Mouse (Mus musculus) olfactory bulb, adult 2 months (tissue): ENCODE measurements around the gene Dnal4.

Experiments used
- CTCF ChIP-seq: fragments of 200-500 bp; IDR thresholded peaks from 2 replicates; pipeline ENCODE4 v1.5.1; 2012; ENCODE audit warnings: low read depth, mild to moderate bottlenecking, low read length, moderate library complexity; ENCODE audit not compliant: insufficient read depth
- POLR2A ChIP-seq: fragments of 200-500 bp; IDR thresholded peaks from 2 replicates; pipeline ENCODE4 v1.6.1; 2012; ENCODE audit warnings: mild to moderate bottlenecking, low read depth, low read length, moderate library complexity; ENCODE audit not compliant: insufficient read depth

GRCm38 (mm10) chr15:79801646-79802045 is 24.0 kb upstream of the Dnal4 start:
- no peak for TF ChIP-seq CTCF
- no peak for TF ChIP-seq POLR2A
